Mouse (Mus musculus) G1E (cell line): Measurements from ENCODE around the gene C8b. TPM values are rescaled to one million over a fixed set of nuclear protein-coding genes. Genes with fewer than 3 reads are reported as not detected.

Experiments
- ATAC-seq: 2 replicates; pipeline ENCODE4 v1.8.0; 2016; ENCODE audit warnings: mild to moderate bottlenecking; ENCODE audit not compliant: insufficient number of reproducible peaks, poor library complexity, low FRiP score, severe bottlenecking; ENCODE audit errors: extremely low read depth
- DNase-seq: peaks from one replicate; pipeline ENCODE4 v3.0.0; 2012; ENCODE audit warnings: low spot score
- H3K27me3 ChIP-seq: 2 replicates; pipeline ENCODE4 v1.6.1; 2012; ENCODE audit warnings: mild to moderate bottlenecking, low read length, inconsistent platforms; ENCODE audit not compliant: insufficient read depth
- H3K36me3 ChIP-seq: replicated peaks from 2 replicates; pipeline ENCODE3; 2012; ENCODE audit warnings: mild to moderate bottlenecking, inconsistent platforms
- H3K4me1 ChIP-seq: 2 replicates; pipeline ENCODE4 v1.6.1; 2012; ENCODE audit warnings: low read depth, low read length, inconsistent platforms, mixed read lengths; ENCODE audit not compliant: insufficient read depth
- H3K4me3 ChIP-seq: 2 replicates; pipeline ENCODE4 v1.5.1; 2012; ENCODE audit warnings: low read depth, mild to moderate bottlenecking, inconsistent platforms, low read length, moderate library complexity, mixed read lengths
- H3K9me3 ChIP-seq: replicated peaks from 2 replicates; pipeline ENCODE4 v1.6.1; 2012; ENCODE audit warnings: inconsistent platforms
- CTCF ChIP-seq: IDR thresholded peaks from 2 replicates; pipeline ENCODE4 v1.5.1; 2012; ENCODE audit warnings: low read depth, low read length, inconsistent platforms, mixed read lengths
- GATA1 ChIP-seq: IDR thresholded peaks from 2 replicates; pipeline ENCODE4 v1.6.1; 2012; ENCODE audit warnings: borderline replicate concordance, low read length, inconsistent platforms, mixed read lengths
- GATA2 ChIP-seq: IDR thresholded peaks from 2 replicates; pipeline ENCODE4 v1.6.1; 2012; ENCODE audit warnings: low read depth, low read length, inconsistent platforms, borderline replicate concordance
- POLR2AphosphoS5 ChIP-seq: IDR thresholded peaks from 2 replicates; pipeline ENCODE4 v1.6.1; 2012; ENCODE audit warnings: low read depth, low read length, inconsistent platforms; ENCODE audit not compliant: insufficient replicate concordance
- TAL1 ChIP-seq: conservative IDR thresholded peaks from 2 replicates; pipeline ENCODE4 v1.6.1; 2012; ENCODE audit warnings: low read depth, low read length, inconsistent platforms, mixed read lengths
- polyA plus RNA-seq: library from polyadenylated mRNA; stranded (reverse); fragments of >175 nt; gene quantifications from 2 replicates; pipeline ENCODE4 v1.2.3, GENCODE M21; 2012
- total RNA-seq, 2 experiments: library from RNA; stranded (forward) in 1 of 2; stranded (reverse) in 1 of 2; fragments of 200-1000 nt in 1 of 2; fragments of >200 nt in 1 of 2; fragmentation: Nextera tagmentation in 1 of 2; gene quantifications; 2 replicates each; pipeline ENCODE4 v1.2.3; 2014 to 2017

C8b gene
- total and polyA plus RNA-seq, 3 experiments: 0.16 TPM; not detected in 2

DNA sequence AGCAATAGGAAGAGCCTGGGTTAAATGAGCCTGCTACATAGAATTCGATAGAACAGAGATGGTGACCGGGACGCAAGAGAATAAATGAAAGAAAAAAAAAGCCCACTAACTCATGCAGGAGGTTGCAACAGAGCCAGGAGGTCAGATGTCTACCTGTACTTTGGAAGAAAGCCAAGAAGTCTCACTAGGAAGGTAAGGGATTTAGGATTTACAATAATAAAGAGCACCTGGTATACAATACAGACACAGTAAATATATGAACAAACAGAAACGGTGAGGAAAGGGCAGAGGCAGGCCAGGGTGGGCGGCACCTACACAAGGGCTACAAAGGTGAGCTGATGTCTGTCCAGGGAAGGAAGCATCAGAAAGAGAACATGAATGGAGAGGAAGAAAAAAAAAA, 76.1 kb downstream of the C8b start:
- no peak for TF ChIP-seq TAL1
- no peak for TF ChIP-seq GATA1
- no peaks in the 10 kb centered on the region for H3K36me3 ChIP-seq
- H3K27me3 ChIP-seq: no peaks in the 10 kb centered on the region
- H3K9me3 ChIP-seq: peaks cover 32% of the 10 kb centered on the region
- ATAC-seq (no peak), DNase-seq (no peak)
- H3K4me1 ChIP-seq: no peaks in the 10 kb centered on the region
- no peak overlapping the region for H3K4me3 ChIP-seq

GRCm38 (mm10) chr4:104843546-104843945, 77.4 kb downstream of the C8b start:
- TF ChIP-seq CTCF (no peak), GATA1 (no peak), POLR2AphosphoS5 (no peak), TAL1 (no peak), GATA2 (no peak)
- Histone ChIP-seq H3K36me3 (no peaks in the 10 kb centered on the region), H3K4me3 (no peak overlapping the region), H3K9me3 (peaks cover 25% of the 10 kb centered on the region), H3K27me3 (no peaks in the 10 kb centered on the region), H3K4me1 (no peaks in the 10 kb centered on the region)
- ATAC-seq (no peak), DNase-seq (no peak)

Other genes starting within 250 kb of the C8b start
- gene Gm17662, start 91.0 kb downstream of the C8b start, total RNA-seq (2014; fragmentation: Nextera tagmentation): not detected in 2 replicates
- gene Gm17662, start 91.0 kb downstream of the C8b start, total RNA-seq (2017): not detected in 2 replicates
- gene Gm17662, start 91.0 kb downstream of the C8b start, polyA plus RNA-seq: not detected in 2 replicates
- gene C8a, start 110.1 kb downstream of the C8b start, total RNA-seq (2014; fragmentation: Nextera tagmentation): not detected in 2 replicates
- gene C8a, start 110.1 kb downstream of the C8b start, total RNA-seq (2017): not detected in 2 replicates
- not detected in 2 replicates for gene C8a, start 110.1 kb downstream of the C8b start, polyA plus RNA-seq
- gene Fyb2, start 147.1 kb downstream of the C8b start, total RNA-seq (2014; fragmentation: Nextera tagmentation): not detected in 2 replicates
- gene Fyb2, start 147.1 kb downstream of the C8b start, total RNA-seq (2017): 0.11 TPM in 1 of 2 replicates, not detected in the other
- gene Fyb2, start 147.1 kb downstream of the C8b start, polyA plus RNA-seq: not detected in 2 replicates